Mouse (Mus musculus): ENCODE measurements around the gene Kalrn.

The Kalrn gene

DNA sequence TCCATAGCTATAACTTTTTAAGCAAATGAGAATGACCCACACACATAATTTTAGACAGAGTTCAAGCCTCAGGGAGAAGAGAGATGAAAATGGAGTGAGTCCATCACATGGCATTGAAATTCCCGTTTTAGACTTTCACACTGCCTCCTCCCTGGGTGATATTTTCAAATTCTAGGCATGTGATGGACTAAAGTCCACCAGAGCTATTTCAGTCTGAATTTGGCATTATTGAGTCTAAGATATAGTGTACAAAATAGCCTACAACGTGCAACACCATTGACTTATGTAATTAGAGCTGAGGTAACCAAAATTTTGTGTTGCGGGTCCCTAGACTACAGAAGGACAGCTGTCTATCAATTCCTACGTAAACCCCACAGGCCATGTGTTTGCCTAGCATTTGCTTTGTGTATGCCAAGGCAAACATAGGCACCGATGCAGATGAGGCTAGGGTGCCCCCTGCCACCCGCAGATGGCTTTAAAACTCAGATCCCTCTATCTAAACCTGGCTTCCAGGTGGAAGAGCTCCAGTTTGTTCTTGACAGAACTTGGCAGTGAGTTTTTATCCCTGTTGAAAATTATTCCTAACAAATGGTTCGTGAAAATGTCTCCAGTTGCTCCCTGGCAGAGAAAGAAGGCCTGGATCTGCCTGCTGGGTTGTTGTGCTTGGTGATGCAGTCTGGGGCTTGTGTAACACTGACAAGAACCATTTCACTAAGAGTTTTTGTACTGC lies 293.5 kb downstream of the Kalrn start:
- TF ChIP-seq CTCF (conservative IDR thresholded peaks at IDR 0.05; ENCODE audit: low read length) (no peak), POU5F1 (IDR thresholded peaks at IDR 0.05; ENCODE audit: borderline replicate concordance, low read length) (no peak), NANOG (IDR thresholded peaks at IDR 0.05; ENCODE audit: borderline replicate concordance, low read length) (no peak)
- no peaks in the 10 kb centered on the region for H3K36me3 ChIP-seq (ENCODE audit: insufficient read depth, low read length)
- 0 out of 2 replicates have a peak, but pooled peaks cover 3% of the 10 kb centered on the region for H3K27me3 ChIP-seq (ENCODE audit: insufficient read depth, low read length)
- H3K4me3 ChIP-seq (replicated peaks; ENCODE audit: low read length), result no peak overlapping the region
- no peaks in the 10 kb centered on the region for H3K4me1 ChIP-seq (replicated peaks; ENCODE audit: low read depth, low read length)
- no peaks in the 10 kb centered on the region for H3K9me3 ChIP-seq (ENCODE audit: low read length)

DNA sequence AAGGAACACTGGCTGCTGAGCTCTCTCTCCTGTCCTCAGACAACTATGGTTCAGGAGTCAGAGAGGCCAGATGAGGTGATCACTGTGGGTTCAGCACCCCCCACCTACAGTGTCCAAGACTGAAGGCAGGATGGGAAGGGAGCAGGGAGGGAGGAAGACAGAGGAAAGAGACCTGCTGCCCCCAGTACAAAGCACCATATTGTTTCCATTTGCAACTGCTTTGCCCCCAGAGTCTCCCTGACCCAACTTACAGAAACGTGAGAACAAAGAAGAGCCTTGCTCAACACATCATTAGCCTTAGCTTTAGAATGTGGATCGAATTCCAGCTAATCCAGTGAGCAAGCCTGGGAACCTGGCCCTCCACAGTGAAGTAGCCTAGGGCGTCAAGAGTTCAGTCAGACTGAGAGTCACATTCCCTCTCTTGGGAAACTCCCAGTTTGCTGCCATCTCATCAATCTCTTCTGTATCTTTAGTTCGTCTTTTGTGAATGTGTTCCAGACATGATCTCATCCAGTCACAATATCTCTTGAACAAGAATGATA lies 295.0 kb downstream of the Kalrn start:
- H3K36me3 ChIP-seq (ENCODE audit: insufficient read depth, low read length), result no peaks in the 10 kb centered on the region
- TF ChIP-seq POU5F1 (IDR thresholded peaks at IDR 0.05; ENCODE audit: borderline replicate concordance, low read length) (no peak), NANOG (IDR thresholded peaks at IDR 0.05; ENCODE audit: borderline replicate concordance, low read length) (no peak), CTCF (conservative IDR thresholded peaks at IDR 0.05; ENCODE audit: low read length) (no peak)

DNA sequence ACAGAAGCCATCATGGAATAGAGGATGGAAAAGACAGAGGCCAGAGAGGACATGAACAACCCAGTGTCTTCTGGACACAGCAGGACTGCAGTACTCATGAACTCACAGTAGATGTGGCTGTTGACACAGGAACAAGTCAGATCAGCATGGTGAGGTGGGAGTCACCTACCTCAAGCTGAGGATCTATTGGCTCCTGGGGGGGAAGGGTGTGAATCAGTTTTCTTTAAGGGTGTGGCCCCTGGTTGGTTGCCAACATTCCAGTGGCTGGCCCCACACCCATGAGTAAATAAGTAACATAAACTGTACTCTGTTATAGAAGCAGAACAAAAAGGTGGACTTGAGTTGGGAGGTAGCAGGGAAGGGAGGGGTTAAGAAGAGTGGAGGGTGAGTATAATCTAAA lies 298.7 kb downstream of the Kalrn start:
- H3K4me3 ChIP-seq (replicated peaks; ENCODE audit: low read length), result no peak overlapping the region
- H3K36me3 ChIP-seq (ENCODE audit: insufficient read depth, low read length), result no peaks in the 10 kb centered on the region
- H3K4me1 ChIP-seq (replicated peaks; ENCODE audit: low read depth, low read length), result no peaks in the 10 kb centered on the region
- TF ChIP-seq POU5F1 (IDR thresholded peaks at IDR 0.05; ENCODE audit: borderline replicate concordance, low read length) (no peak), CTCF (conservative IDR thresholded peaks at IDR 0.05; ENCODE audit: low read length) (no peak), NANOG (IDR thresholded peaks at IDR 0.05; ENCODE audit: borderline replicate concordance, low read length) (no peak)
- H3K9me3 ChIP-seq (ENCODE audit: low read length), result no peaks in the 10 kb centered on the region
- H3K27me3 ChIP-seq (ENCODE audit: insufficient read depth, low read length), result 0 out of 2 replicates have a peak, but pooled peaks cover 3% of the 10 kb centered on the region

More for the DNA sequence above, 295.0 kb downstream of the Kalrn start:
- no peaks in the 10 kb centered on the region for H3K4me1 ChIP-seq (replicated peaks; ENCODE audit: low read depth, low read length)
- H3K27me3 ChIP-seq (ENCODE audit: insufficient read depth, low read length), result 0 out of 2 replicates have a peak, but pooled peaks cover 3% of the 10 kb centered on the region
- H3K9me3 ChIP-seq (ENCODE audit: low read length), result no peaks in the 10 kb centered on the region
- no peak overlapping the region for H3K4me3 ChIP-seq (replicated peaks; ENCODE audit: low read length)

DNA sequence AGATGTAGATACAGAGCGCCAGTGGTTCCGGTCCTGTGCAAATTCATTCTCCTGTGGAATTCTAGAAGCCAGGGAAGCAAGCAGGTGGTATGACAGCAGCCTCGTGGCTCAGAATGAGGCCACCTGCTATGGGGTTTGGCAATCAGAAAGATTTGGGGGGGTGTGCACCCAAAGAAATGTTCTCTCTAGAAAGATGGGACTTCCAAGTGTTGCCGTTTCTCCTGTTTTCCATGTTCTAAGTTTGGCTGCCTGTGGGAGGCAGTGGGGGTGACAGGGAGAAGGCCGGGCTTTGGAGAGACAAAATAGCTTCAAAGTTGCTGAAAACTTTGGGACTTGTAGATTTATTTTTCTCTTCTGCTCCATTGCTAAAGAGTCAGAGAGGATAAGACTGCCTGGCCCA lies 301.9 kb downstream of the Kalrn start:
- H3K36me3 ChIP-seq (ENCODE audit: insufficient read depth, low read length), result no peaks in the 10 kb centered on the region
- no peaks in the 10 kb centered on the region for H3K4me1 ChIP-seq (replicated peaks; ENCODE audit: low read depth, low read length)
- H3K27me3 ChIP-seq (ENCODE audit: insufficient read depth, low read length), result no peaks in the 10 kb centered on the region
- H3K4me3 ChIP-seq (replicated peaks; ENCODE audit: low read length), result no peak overlapping the region
- no peaks in the 10 kb centered on the region for H3K9me3 ChIP-seq (ENCODE audit: low read length)
- no peak for TF ChIP-seq CTCF (conservative IDR thresholded peaks at IDR 0.05; ENCODE audit: low read length)
- no peak for TF ChIP-seq POU5F1 (IDR thresholded peaks at IDR 0.05; ENCODE audit: borderline replicate concordance, low read length)
- no peak for TF ChIP-seq NANOG (IDR thresholded peaks at IDR 0.05; ENCODE audit: borderline replicate concordance, low read length)

DNA sequence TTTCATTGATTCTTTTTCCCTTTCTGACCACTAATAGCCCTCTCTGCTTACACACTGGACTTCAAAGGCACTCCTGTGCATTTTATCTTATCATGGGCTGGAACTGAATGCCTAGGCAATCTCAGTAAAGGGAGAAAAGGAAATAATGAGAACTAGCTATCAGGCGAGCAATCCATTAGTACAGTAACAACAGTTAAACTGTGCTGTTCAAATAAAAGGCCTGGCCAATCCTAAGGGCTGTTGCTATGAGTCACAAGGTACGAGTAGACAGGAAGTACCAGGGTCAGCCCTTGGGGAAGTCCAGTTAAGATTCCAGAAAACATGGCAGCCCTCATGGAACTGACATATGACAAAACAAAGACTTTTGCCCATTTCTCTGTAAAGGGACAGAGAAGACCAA lies 302.7 kb downstream of the Kalrn start:
- TF ChIP-seq POU5F1 (IDR thresholded peaks at IDR 0.05; ENCODE audit: borderline replicate concordance, low read length) (no peak), CTCF (conservative IDR thresholded peaks at IDR 0.05; ENCODE audit: low read length) (no peak), NANOG (IDR thresholded peaks at IDR 0.05; ENCODE audit: borderline replicate concordance, low read length) (no peak)
- no peaks in the 10 kb centered on the region for H3K9me3 ChIP-seq (ENCODE audit: low read length)
- H3K4me3 ChIP-seq (replicated peaks; ENCODE audit: low read length), result no peak overlapping the region
- no peaks in the 10 kb centered on the region for H3K36me3 ChIP-seq (ENCODE audit: insufficient read depth, low read length)
- no peaks in the 10 kb centered on the region for H3K27me3 ChIP-seq (ENCODE audit: insufficient read depth, low read length)
- H3K4me1 ChIP-seq (replicated peaks; ENCODE audit: low read depth, low read length), result no peaks in the 10 kb centered on the region

DNA sequence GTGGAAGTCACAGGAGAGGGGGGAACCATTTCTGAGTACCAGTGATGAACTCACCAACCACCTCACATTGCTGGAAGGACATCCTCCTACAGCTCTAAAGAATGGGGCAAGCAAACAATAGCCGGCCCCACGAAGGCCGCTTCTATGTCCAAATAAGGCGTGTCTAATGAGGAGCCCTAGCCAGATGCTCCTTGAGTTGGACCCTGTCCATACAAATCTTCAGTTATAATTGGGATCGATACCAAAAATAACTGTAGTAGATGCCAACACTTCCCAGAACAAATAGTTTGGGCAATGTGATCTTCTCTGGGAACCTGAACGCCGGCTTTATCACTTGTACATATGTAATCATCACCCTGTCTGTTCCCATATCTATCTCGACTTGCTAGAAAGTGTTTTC lies 303.7 kb downstream of the Kalrn start:
- TF ChIP-seq CTCF (conservative IDR thresholded peaks at IDR 0.05; ENCODE audit: low read length) (no peak), POU5F1 (IDR thresholded peaks at IDR 0.05; ENCODE audit: borderline replicate concordance, low read length) (no peak), NANOG (IDR thresholded peaks at IDR 0.05; ENCODE audit: borderline replicate concordance, low read length) (no peak)
- no peaks in the 10 kb centered on the region for H3K9me3 ChIP-seq (ENCODE audit: low read length)
- no peaks in the 10 kb centered on the region for H3K4me1 ChIP-seq (replicated peaks; ENCODE audit: low read depth, low read length)
- no peaks in the 10 kb centered on the region for H3K27me3 ChIP-seq (ENCODE audit: insufficient read depth, low read length)
- H3K4me3 ChIP-seq (replicated peaks; ENCODE audit: low read length), result no peak overlapping the region
- H3K36me3 ChIP-seq (ENCODE audit: insufficient read depth, low read length), result no peaks in the 10 kb centered on the region

DNA sequence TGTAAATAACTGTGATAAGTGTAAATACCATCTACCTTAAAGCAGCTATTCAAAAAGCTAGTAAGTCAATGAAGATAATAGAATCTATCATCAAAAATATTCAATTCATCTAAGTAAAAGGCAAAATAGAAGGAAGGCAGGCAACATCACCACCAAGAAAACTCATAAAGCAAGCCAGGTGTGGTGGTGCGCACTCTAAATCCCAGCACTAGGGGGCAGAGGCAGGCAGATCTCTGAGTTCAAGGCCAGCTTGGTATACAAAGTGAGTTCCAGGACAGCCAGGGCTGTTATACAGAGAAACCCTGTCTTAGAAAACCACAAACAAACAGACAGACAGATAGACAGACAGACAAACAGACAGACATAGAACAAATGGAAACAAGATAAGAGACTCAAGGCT lies 305.6 kb downstream of the Kalrn start:
- Histone ChIP-seq H3K4me1 (replicated peaks; ENCODE audit: low read depth, low read length) (peaks cover 6% of the 10 kb centered on the region; the same call in 1 of the 2 replicates), H3K36me3 (ENCODE audit: insufficient read depth, low read length) (no peaks in the 10 kb centered on the region), H3K9me3 (ENCODE audit: low read length) (no peaks in the 10 kb centered on the region), H3K27me3 (ENCODE audit: insufficient read depth, low read length) (peaks cover 12% of the 10 kb centered on the region), H3K4me3 (replicated peaks; ENCODE audit: low read length) (no peak overlapping the region)
- peak; percentile 62 for TF ChIP-seq CTCF (conservative IDR thresholded peaks at IDR 0.05; ENCODE audit: low read length)
- no peak for TF ChIP-seq NANOG (IDR thresholded peaks at IDR 0.05; ENCODE audit: borderline replicate concordance, low read length)

DNA sequence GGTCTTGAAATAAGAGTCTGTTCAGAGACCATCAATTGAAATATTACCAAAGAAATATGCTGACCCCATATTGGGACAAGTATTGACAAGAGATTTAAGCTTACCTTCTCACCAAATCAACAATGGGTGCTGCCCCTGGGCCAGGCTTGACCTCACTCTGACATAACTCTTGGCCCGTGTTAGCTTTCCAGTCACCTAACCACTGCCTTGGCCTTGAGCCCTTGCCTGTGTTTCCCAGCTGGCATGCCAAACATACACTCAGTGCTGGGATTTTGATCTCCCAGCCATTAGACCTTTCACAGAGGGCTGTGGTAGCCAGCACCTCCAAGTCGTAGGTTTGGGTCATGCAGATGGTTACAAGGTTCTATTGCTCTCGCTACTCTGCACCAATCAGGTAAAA lies 308.7 kb downstream of the Kalrn start:
- TF ChIP-seq CTCF (conservative IDR thresholded peaks at IDR 0.05; ENCODE audit: low read length) (no peak), POU5F1 (IDR thresholded peaks at IDR 0.05; ENCODE audit: borderline replicate concordance, low read length) (no peak), NANOG (IDR thresholded peaks at IDR 0.05; ENCODE audit: borderline replicate concordance, low read length) (no peak)
- no peaks in the 10 kb centered on the region for H3K9me3 ChIP-seq (ENCODE audit: low read length)
- H3K36me3 ChIP-seq (ENCODE audit: insufficient read depth, low read length), result no peaks in the 10 kb centered on the region
- no peak overlapping the region for H3K4me3 ChIP-seq (replicated peaks; ENCODE audit: low read length)
- peaks cover 31% of the 10 kb centered on the region for H3K27me3 ChIP-seq (ENCODE audit: insufficient read depth, low read length)
- H3K4me1 ChIP-seq (replicated peaks; ENCODE audit: low read depth, low read length), result peaks cover 11% of the 10 kb centered on the region; the same call in 1 of the 2 replicates

All from E14TG2a.4 (cell line).